Mouse (Mus musculus) stomach, embryonic 16.5 days (tissue): Measurements from ENCODE around the gene March1. TPM values are rescaled to one million over a fixed set of nuclear protein-coding genes. Genes with fewer than 3 reads are reported as not detected.

Source experiments
- ATAC-seq: fragments of 200-750 bp; cut with Nextera tagmentation; 2 replicates; pipeline ENCODE4 v1.8.0; 2017; ENCODE audit warnings: moderate number of reproducible peaks, moderate TSS enrichment; ENCODE audit not compliant: insufficient read depth, low FRiP score
- H3K27ac ChIP-seq: fragments of 300-500 bp; sonication (generic); 2 replicates; pipeline ENCODE4 v1.5.1; 2014; ENCODE audit warnings: low read length
- H3K27me3 ChIP-seq: fragments of 300-500 bp; sonication (generic); 2 replicates; pipeline ENCODE4 v1.6.1; 2014; ENCODE audit warnings: low read length, control low read depth, mixed read lengths; ENCODE audit not compliant: control insufficient read depth, insufficient read depth
- H3K36me3 ChIP-seq: fragments of 300-500 bp; sonication (generic); 2 replicates; pipeline ENCODE4 v1.6.1; 2014; ENCODE audit warnings: low read length; ENCODE audit not compliant: control insufficient read depth, insufficient read depth
- H3K4me1 ChIP-seq: fragments of 300-500 bp; sonication (generic); 2 replicates; pipeline ENCODE4 v1.6.1; 2014; ENCODE audit warnings: low read length, control low read depth, mixed read lengths; ENCODE audit not compliant: control insufficient read depth, insufficient read depth
- H3K4me2 ChIP-seq: fragments of 300-500 bp; sonication (generic); 2 replicates; pipeline ENCODE4 v1.6.1; 2014; ENCODE audit warnings: low read depth, low read length, mixed read lengths
- H3K4me3 ChIP-seq: fragments of 300-500 bp; sonication (generic); replicated peaks from 2 replicates; pipeline ENCODE4 v1.5.1; 2014; ENCODE audit warnings: mild to moderate bottlenecking, low read length
- H3K9ac ChIP-seq: fragments of 300-500 bp; sonication (generic); 2 replicates; pipeline ENCODE4 v1.6.1; 2014; ENCODE audit warnings: low read length
- H3K9me3 ChIP-seq: fragments of 300-500 bp; sonication (generic); replicated peaks from 2 replicates; pipeline ENCODE4 v1.6.1; 2016; ENCODE audit warnings: low read length, control low read depth; ENCODE audit not compliant: control insufficient read depth
- WGBS: fragments of 180-500 bp; shearing (Covaris S2); extraction: QIAGEN DNeasy Blood & Tissue Kit; methylation state at CpG from one replicate; pipeline ENCODE4 v1.1.7; 2014; 5-methylcytosine and 5-hydroxymethylcytosine counted together
- polyA plus RNA-seq: library from polyadenylated mRNA; unstranded; fragments of >200 nt; fragmentation: Nextera tagmentation; extraction: Ambion mirVana; gene quantifications from 2 replicates; pipeline ENCODE4 v1.2.1, GENCODE M21; 2015

The March1 gene
- polyA plus RNA-seq, 1 experiment from 2014 or later: 1.2 TPM

GRCm38 (mm10) chr8:65966502-65967222 is 349.0 kb downstream of the March1 start:
- no peak overlapping the region for H3K9ac ChIP-seq
- no peaks in the 10 kb centered on the region for H3K27me3 ChIP-seq
- WGBS: 13% methylated on average over 10 of the region's 10 CpGs
- no peaks in the 10 kb centered on the region for H3K36me3 ChIP-seq
- H3K4me2 ChIP-seq: no peak overlapping the region
- H3K27ac ChIP-seq: no peak overlapping the region
- no peak for ATAC-seq
- no peaks in the 10 kb centered on the region for H3K4me1 ChIP-seq
- no peak overlapping the region for H3K4me3 ChIP-seq
- H3K9me3 ChIP-seq: no peaks in the 10 kb centered on the region

- Histone ChIP-seq H3K4me3 (no peak overlapping the region), H3K9me3 (no peaks in the 10 kb centered on the region), H3K4me1 (no peaks in the 10 kb centered on the region), H3K27me3 (no peaks in the 10 kb centered on the region), H3K9ac (no peak overlapping the region), H3K36me3 (no peaks in the 10 kb centered on the region), H3K27ac (no peak overlapping the region), H3K4me2 (no peak overlapping the region)
- WGBS: 75% methylated on average over 8 of the region's 8 CpGs
- ATAC-seq: no peak
These were observed 349.6 kb downstream of the March1 start for GRCm38 (mm10) chr8:65967223-65967778.

GRCm38 (mm10) chr8:65976905-65977304 is 359.2 kb downstream of the March1 start:
- H3K27ac ChIP-seq: no peak overlapping the region
- no peak for ATAC-seq
- 64% methylated on average over 5 of the region's 5 CpGs for WGBS

GRCm38 (mm10) chr8:65982039-65982438 is 364.3 kb downstream of the March1 start:
- Histone ChIP-seq H3K9ac (no peak overlapping the region), H3K4me3 (no peak overlapping the region), H3K4me2 (no peak overlapping the region), H3K27ac (no peak overlapping the region), H3K27me3 (no peaks in the 10 kb centered on the region), H3K4me1 (no peaks in the 10 kb centered on the region), H3K9me3 (no peaks in the 10 kb centered on the region), H3K36me3 (no peaks in the 10 kb centered on the region)
- ATAC-seq: no peak
- WGBS: 83% methylated on average over 2 of the region's 2 CpGs

More at GRCm38 (mm10) chr8:65976905-65977304, 359.2 kb downstream of the March1 start:
- Histone ChIP-seq H3K4me3 (no peak overlapping the region), H3K27me3 (no peaks in the 10 kb centered on the region), H3K4me1 (no peaks in the 10 kb centered on the region), H3K36me3 (no peaks in the 10 kb centered on the region), H3K9ac (no peak overlapping the region), H3K4me2 (no peak overlapping the region), H3K9me3 (no peaks in the 10 kb centered on the region)

GRCm38 (mm10) chr8:65987665-65988064 is 370.0 kb downstream of the March1 start:
- H3K27me3 ChIP-seq: no peaks in the 10 kb centered on the region

GRCm38 (mm10) chr8:66022815-66023214 is 405.1 kb downstream of the March1 start:
- WGBS: 74% methylated on average over 2 of the region's 2 CpGs
- H3K36me3 ChIP-seq: no peaks in the 10 kb centered on the region
- no peak for ATAC-seq

More at GRCm38 (mm10) chr8:65987665-65988064, 370.0 kb downstream of the March1 start:
- Histone ChIP-seq H3K4me2 (no peak overlapping the region), H3K9ac (no peak overlapping the region), H3K36me3 (no peaks in the 10 kb centered on the region), H3K27ac (no peak overlapping the region), H3K4me1 (no peaks in the 10 kb centered on the region), H3K4me3 (no peak overlapping the region), H3K9me3 (no peaks in the 10 kb centered on the region)
- ATAC-seq: no peak
- WGBS: 89% methylated on average over 1 of the region's 1 CpGs

GRCm38 (mm10) chr8:66033651-66034050 is 416.0 kb downstream of the March1 start:
- Histone ChIP-seq H3K9ac (no peak overlapping the region), H3K27me3 (no peaks in the 10 kb centered on the region), H3K4me2 (no peak overlapping the region), H3K4me3 (no peak overlapping the region), H3K27ac (no peak overlapping the region), H3K36me3 (no peaks in the 10 kb centered on the region), H3K9me3 (no peaks in the 10 kb centered on the region), H3K4me1 (no peaks in the 10 kb centered on the region)
- 68% methylated on average over 3 of the region's 3 CpGs for WGBS
- ATAC-seq: no peak

More at GRCm38 (mm10) chr8:66022815-66023214, 405.1 kb downstream of the March1 start:
- no peaks in the 10 kb centered on the region for H3K9me3 ChIP-seq
- H3K4me3 ChIP-seq: no peak overlapping the region
- H3K4me1 ChIP-seq: no peaks in the 10 kb centered on the region
- no peak overlapping the region for H3K27ac ChIP-seq
- H3K27me3 ChIP-seq: no peaks in the 10 kb centered on the region
- H3K9ac ChIP-seq: no peak overlapping the region
- no peak overlapping the region for H3K4me2 ChIP-seq

- Histone ChIP-seq H3K36me3 (no peaks in the 10 kb centered on the region), H3K9me3 (no peaks in the 10 kb centered on the region), H3K27ac (no peak overlapping the region), H3K4me1 (no peaks in the 10 kb centered on the region), H3K4me2 (no peak overlapping the region), H3K4me3 (no peak overlapping the region), H3K9ac (no peak overlapping the region), H3K27me3 (no peaks in the 10 kb centered on the region)
- no peak for ATAC-seq
- 84% methylated on average over 3 of the region's 3 CpGs for WGBS
These were observed 416.7 kb downstream of the March1 start for GRCm38 (mm10) chr8:66034429-66034828.

GRCm38 (mm10) chr8:66094152-66094551 is 476.5 kb downstream of the March1 start:
- ATAC-seq: no peak
- Histone ChIP-seq H3K4me3 (no peak overlapping the region), H3K27ac (no peak overlapping the region), H3K36me3 (no peaks in the 10 kb centered on the region), H3K4me2 (no peak overlapping the region), H3K4me1 (no peaks in the 10 kb centered on the region), H3K27me3 (no peaks in the 10 kb centered on the region), H3K9ac (no peak overlapping the region), H3K9me3 (no peaks in the 10 kb centered on the region)
- WGBS: 85% methylated on average over 3 of the region's 3 CpGs
